Mouse (Mus musculus) urinary bladder, postnatal 36 days (tissue): ENCODE data around the gene Rhobtb1.

Source experiments
- DNase-seq, 2 experiments: peaks; one replicate each; pipeline ENCODE4 v3.0.0; 2022; ENCODE audit warnings: low spot score in 2 of 2, mixed read lengths in 1 of 2

The Rhobtb1 gene

GRCm38 (mm10) chr10:69274705-69275104 is 123.5 kb downstream of the Rhobtb1 start:
- no peak for DNase-seq

- no peak for DNase-seq
Observed at GRCm38 (mm10) chr10:69275811-69276775, 124.9 kb downstream of the Rhobtb1 start.

GRCm38 (mm10) chr10:69276920-69277435 is 125.7 kb downstream of the Rhobtb1 start:
- DNase-seq, result no peak

- DNase-seq, result no peak
Observed at GRCm38 (mm10) chr10:69278764-69279606, 127.8 kb downstream of the Rhobtb1 start.

DNA sequence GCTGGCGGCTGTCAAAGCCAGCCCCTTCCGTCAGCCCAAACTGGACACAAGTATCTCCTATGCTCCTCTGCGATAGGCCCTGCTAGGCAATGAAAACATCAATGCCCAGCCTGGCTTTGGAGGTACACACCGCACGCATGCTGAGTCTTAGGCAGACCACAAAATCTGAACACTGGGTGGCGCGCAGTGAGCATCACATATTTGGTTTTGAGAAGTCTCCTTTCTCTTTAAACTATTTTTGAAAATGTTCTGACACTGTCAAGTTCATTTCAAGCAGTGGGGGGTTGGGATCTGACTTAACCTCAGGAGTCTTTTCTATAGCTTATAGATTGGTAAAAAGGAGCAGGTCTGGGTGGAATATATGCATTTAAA is 128.4 kb downstream of the Rhobtb1 start:
- DNase-seq, result no peak

- DNase-seq, result no peak
Observed at GRCm38 (mm10) chr10:69286939-69287338, 135.7 kb downstream of the Rhobtb1 start.

DNA sequence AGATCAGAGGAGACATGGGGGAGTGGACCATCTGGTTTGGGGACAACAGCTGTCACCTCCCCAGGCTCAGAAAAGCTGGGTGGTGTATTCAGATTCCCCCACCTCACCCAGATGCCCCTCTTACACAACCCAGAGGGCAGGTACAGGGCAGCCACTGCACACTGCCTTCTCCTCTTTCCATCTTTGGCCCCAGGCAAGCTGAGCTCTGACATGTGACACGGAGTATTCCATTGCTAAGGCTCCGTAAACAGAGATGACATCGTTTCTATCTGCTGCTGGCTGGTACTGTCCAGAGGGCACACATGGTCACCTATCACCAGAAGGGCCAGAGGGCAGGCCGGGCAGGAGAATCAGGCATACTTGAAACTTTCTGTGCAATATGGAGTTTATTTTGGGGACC is 136.9 kb downstream of the Rhobtb1 start:
- DNase-seq, result no peak

- DNase-seq, result no peak
Observed at GRCm38 (mm10) chr10:69288720-69289119, 137.5 kb downstream of the Rhobtb1 start.

- DNase-seq, result no peak
Observed at GRCm38 (mm10) chr10:69290736-69291135, 139.5 kb downstream of the Rhobtb1 start.

- no peak for DNase-seq
Observed at GRCm38 (mm10) chr10:69295919-69296318, 144.7 kb downstream of the Rhobtb1 start.

DNA sequence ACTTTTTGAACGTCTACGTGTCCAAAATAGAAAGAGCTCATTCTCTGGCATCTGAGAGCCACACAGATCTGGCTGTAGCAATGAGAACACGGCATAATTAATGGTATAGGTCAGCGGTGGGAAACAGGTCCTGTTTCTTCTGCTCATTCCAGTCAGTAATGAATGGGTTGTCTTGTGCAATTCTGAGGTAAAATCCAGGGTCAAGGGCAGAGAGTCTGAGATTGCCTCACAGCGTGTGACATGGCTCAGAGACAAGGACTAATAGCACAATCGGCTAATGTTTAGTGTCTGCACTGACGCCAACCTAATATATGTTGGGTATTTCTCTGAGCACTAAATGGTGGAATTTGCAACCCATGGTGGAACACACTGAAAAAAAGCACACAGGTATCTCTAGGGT is 148.8 kb downstream of the Rhobtb1 start:
- DNase-seq, result no peak

- DNase-seq, result no peak
Observed at GRCm38 (mm10) chr10:69302667-69303066, 151.4 kb downstream of the Rhobtb1 start.

GRCm38 (mm10) chr10:69304819-69305218 is 153.6 kb downstream of the Rhobtb1 start:
- no peak for DNase-seq

GRCm38 (mm10) chr10:69305600-69305999 is 154.4 kb downstream of the Rhobtb1 start:
- no peak for DNase-seq

GRCm38 (mm10) chr10:69306205-69306604 is 155.0 kb downstream of the Rhobtb1 start:
- peak; percentile 45 to 59 for DNase-seq

- peak; percentile 49 to 61 for DNase-seq
Observed at GRCm38 (mm10) chr10:69307067-69307466, 155.8 kb downstream of the Rhobtb1 start.

DNA sequence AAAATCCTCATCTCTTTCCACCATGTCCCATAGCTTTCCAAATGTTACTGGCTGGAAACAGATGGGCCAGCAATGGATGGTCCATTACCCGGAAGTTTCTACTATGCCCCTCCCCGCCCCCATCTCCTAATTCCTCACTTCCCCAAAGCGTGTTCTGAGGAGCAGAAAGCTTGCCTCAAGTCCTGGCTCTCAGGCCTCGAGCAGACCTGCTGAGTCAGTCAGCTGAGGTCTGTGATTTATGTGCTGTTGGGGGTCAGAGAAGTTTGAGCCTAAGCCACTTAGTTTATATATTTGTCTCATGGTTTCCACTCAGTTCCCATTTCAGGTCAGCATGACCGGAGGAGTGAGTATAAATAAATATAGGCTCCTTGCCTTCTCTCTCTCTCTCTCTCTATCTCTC is 157.9 kb downstream of the Rhobtb1 start:
- DNase-seq, result no peak

DNA sequence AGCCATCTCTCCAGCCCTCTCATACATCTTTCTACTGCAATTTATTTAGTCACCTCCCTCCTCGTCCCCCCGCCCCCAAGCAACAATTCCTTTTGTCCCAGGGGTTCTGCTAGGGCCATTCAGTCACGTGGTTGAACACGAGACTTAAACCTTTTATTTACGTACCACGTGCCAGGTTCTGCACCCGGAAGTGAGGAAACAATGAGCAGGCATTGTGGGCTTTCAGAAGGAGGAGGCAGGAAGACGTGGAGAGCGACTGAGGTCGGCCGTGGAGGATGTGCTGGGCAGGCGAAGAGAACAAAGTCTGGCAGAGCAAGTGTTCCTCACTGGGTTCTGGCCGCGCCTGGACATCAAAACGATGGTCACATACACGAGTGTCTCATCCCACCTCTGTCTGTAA is 160.6 kb downstream of the Rhobtb1 start:
- no peak for DNase-seq

DNA sequence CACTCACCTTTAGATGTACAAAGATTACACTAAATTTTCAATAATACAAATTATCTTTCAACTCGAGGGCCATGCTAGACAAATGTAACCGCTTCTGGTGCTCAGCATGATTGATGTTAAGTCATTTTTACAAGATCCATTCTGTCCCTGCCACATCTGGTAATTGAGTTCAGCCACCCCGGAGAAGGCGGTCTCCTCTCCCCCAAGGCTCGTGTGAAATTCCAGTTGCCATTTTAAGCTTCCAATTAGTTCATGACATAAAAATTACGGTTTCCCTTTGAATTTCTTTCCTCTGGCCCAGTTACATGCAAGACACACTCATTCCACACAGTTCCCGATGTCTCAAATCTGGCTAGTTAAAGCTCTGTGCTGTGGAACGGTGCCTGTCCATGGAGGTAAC is 162.7 kb downstream of the Rhobtb1 start:
- no peak for DNase-seq

DNA sequence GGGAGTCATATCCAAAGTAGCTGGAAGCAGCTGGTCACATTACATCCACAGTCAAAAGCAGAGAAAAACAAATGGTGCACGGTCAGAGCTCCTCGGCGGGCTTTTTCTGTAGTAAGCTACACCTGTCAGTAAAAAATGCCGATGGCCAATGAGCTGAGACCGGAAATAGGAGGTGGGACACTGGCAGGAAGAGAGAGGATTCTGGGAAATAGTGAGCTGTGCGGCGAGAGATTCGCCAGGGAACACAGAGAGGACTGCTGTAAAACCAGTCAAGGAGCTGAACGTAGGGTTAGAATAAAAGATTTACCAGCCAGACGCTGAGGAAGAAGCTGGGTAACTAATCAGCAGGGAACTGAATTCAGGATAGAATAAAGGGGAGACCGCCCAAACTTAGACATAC is 167.3 kb downstream of the Rhobtb1 start:
- DNase-seq, result no peak

GRCm38 (mm10) chr10:69320667-69321518 is 169.7 kb downstream of the Rhobtb1 start:
- peak; percentile 77 to 89 for DNase-seq
